Mouse (Mus musculus) inflammation-experienced regulatory T-cells (primary cell): ENCODE data around the gene Arl16. TPM values are rescaled to one million over a fixed set of nuclear protein-coding genes. Genes with fewer than 3 reads are reported as not detected.

ENCODE experiments used
- polyA plus RNA-seq, 2 experiments: library from polyadenylated mRNA; unstranded; fragments of 100-300 nt; shearing (Covaris generic); gene quantifications; one replicate each; pipeline ENCODE4 v1.2.1; 2017

The Arl16 gene
- polyA plus RNA-seq, result 10 to 100 TPM; 27.3 to 42.6 TPM

GRCm38 (mm10) chr11:120467051-120467735, at the start of gene Arl16:
TSS of gene Arl16 (minus strand) at chr11:120467607.

GRCm38 (mm10) chr11:120491317-120492023, 24.1 kb upstream of the Arl16 start, which contains the start of gene Slc25a10:
TSS of gene Slc25a10 (plus strand) at chr11:120491840.

GRCm38 (mm10) chr11:120484265-120484981, 17.0 kb upstream of the Arl16 start, which contains the start of gene Mrpl12:
TSS of gene Mrpl12 (plus strand) at chr11:120484613.

GRCm38 (mm10) chr11:120457772-120458751, 9.3 kb downstream of the Arl16 start, which contains the start of the genes Oxld1 and Ccdc137:
TSS of gene Oxld1 (minus strand) at chr11:120458068.
TSS of gene Ccdc137 (plus strand) at chr11:120458115.

GRCm38 (mm10) chr11:120453306-120453705, 14.1 kb downstream of the Arl16 start, which contains the start of gene Pde6g:
TSS of gene Pde6g (minus strand) at chr11:120453500.

GRCm38 (mm10) chr11:120442344-120442743, 25.1 kb downstream of the Arl16 start, which contains the start of gene Tspan10:
TSS of gene Tspan10 (plus strand) at chr11:120442644.

GRCm38 (mm10) chr11:120437152-120437856, 30.1 kb downstream of the Arl16 start, which contains the start of gene Nploc4:
TSS of gene Nploc4 (minus strand) at chr11:120437708.

Other genes with a start within 250 kb of the Arl16 start
- gene Bahcc1, start 234.7 kb downstream of the Arl16 start, polyA plus RNA-seq, result 1 to 10 TPM in 1 of 2 experiments, under 1 TPM in 1; 0.11 to 2.1 TPM
- gene Actg1, start 119.1 kb downstream of the Arl16 start, polyA plus RNA-seq, result 1,000 to 10,000 TPM; 2,279 to 2,302 TPM
- under 1 TPM; 0.16 to 0.19 TPM for gene Fscn2, start 106.1 kb downstream of the Arl16 start, polyA plus RNA-seq
- 10 to 100 TPM; 24.5 to 41.1 TPM for gene Faap100, start 88.8 kb downstream of the Arl16 start, polyA plus RNA-seq
- 10 to 100 TPM; 43.2 to 49.9 TPM for gene Nploc4, start 29.9 kb downstream of the Arl16 start, polyA plus RNA-seq
- not detected for gene Tspan10, start 25.0 kb downstream of the Arl16 start, polyA plus RNA-seq
- 1 to 10 TPM; 1.5 to 2.0 TPM for gene Pde6g, start 14.1 kb downstream of the Arl16 start, polyA plus RNA-seq
- 10 to 100 TPM; 12.6 to 15.7 TPM for gene Oxld1, start 9.5 kb downstream of the Arl16 start, polyA plus RNA-seq
- gene Ccdc137, start 9.5 kb downstream of the Arl16 start, polyA plus RNA-seq, result 10 to 100 TPM; 51.2 to 66.8 TPM
- gene Mrpl12, start 17.0 kb upstream of the Arl16 start, polyA plus RNA-seq, result 10 to 100 TPM; 65.5 to 81.0 TPM
- 10 to 100 TPM in 1 of 2 experiments, 1 to 10 TPM in 1; 9.8 to 22.0 TPM for gene Slc25a10, start 24.2 kb upstream of the Arl16 start, polyA plus RNA-seq
- gene Gcgr, start 63.1 kb upstream of the Arl16 start, polyA plus RNA-seq, result not detected
- gene Mcrip1, start 82.1 kb upstream of the Arl16 start, polyA plus RNA-seq, result 100 to 1,000 TPM; 111 to 150 TPM
- gene Ppp1r27, start 83.5 kb upstream of the Arl16 start, polyA plus RNA-seq, result 1 to 10 TPM in 1 of 2 experiments, under 1 TPM in 1; 0.63 to 1.8 TPM
- gene P4hb, start 105.6 kb upstream of the Arl16 start, polyA plus RNA-seq, result 100 to 1,000 TPM; 247 to 254 TPM
- 100 to 1,000 TPM; 707 to 884 TPM for gene Arhgdia, start 114.0 kb upstream of the Arl16 start, polyA plus RNA-seq
- gene Alyref, start 130.8 kb upstream of the Arl16 start, polyA plus RNA-seq, result 100 to 1,000 TPM; 253 to 299 TPM
- gene Anapc11, start 130.8 kb upstream of the Arl16 start, polyA plus RNA-seq, result 100 to 1,000 TPM; 116 to 144 TPM
- 1 to 10 TPM in 1 of 2 experiments, not detected in 1; 1.0 TPM for gene Npb, start 140.9 kb upstream of the Arl16 start, polyA plus RNA-seq
- gene Pcyt2, start 150.3 kb upstream of the Arl16 start, polyA plus RNA-seq, result 100 to 1,000 TPM; 142 to 194 TPM
- 100 to 1,000 TPM; 275 to 320 TPM for gene Sirt7, start 157.6 kb upstream of the Arl16 start, polyA plus RNA-seq
- gene Mafg, start 166.0 kb upstream of the Arl16 start, polyA plus RNA-seq, result 10 to 100 TPM; 22.8 to 25.0 TPM
- gene Pycr1, start 176.2 kb upstream of the Arl16 start, polyA plus RNA-seq, result 1 to 10 TPM in 1 of 2 experiments, under 1 TPM in 1; 0.43 to 3.8 TPM
- gene Myadml2, start 180.6 kb upstream of the Arl16 start, polyA plus RNA-seq, result under 1 TPM; 0.38 to 0.75 TPM
- gene Notum, start 193.6 kb upstream of the Arl16 start, polyA plus RNA-seq, result under 1 TPM; 0.11 to 0.97 TPM
- 100 to 1,000 TPM; 142 to 153 TPM for gene Aspscr1, start 205.4 kb upstream of the Arl16 start, polyA plus RNA-seq
- 100 to 1,000 TPM; 111 to 157 TPM for gene Cenpx, start 246.1 kb upstream of the Arl16 start, polyA plus RNA-seq
- 10 to 100 TPM; 64.1 to 74.7 TPM for gene Lrrc45, start 246.3 kb upstream of the Arl16 start, polyA plus RNA-seq